In the genomic region with DNA sequence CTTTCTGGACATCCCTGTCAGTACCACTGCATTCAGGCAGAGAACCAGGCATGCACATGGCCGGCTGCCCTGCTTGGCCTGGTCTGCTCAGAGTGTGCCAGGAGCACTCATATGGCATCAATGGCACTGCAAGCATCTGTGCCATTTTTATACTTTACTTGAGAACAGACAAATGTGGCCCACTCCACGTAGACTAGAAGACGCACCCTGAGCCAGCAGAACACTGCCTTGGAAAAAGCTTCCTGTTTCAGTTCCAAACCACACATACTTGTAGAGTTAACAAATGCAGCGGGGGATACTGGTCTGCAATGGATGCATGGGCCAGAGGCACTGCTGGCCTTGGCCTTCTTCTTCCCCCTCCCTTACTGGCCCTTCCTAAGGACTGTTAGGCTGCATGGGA, we compare ENCODE assay signal across 9 mouse cellular contexts.
A peak's percentile ranks its signal among the peaks of the same experiment; 100 is the strongest.
DNase-seq lines count a peak whose midpoint lies in the region; ATAC-seq and TF ChIP-seq lines count a peak whose summit lies in the region.
"Had no signal": no experiment of that assay in that cellular context is flagged by ENCODE, and none has a peak within 500 bp of the region (broad histone marks: within the 10 kb centered on the region; RNA-seq: fewer than 3 reads in every experiment).

No protein-coding gene starts in this region.

- TF ChIP-seq CTCF in lung, adult 2 months (IDR thresholded peaks at IDR 0.05; ENCODE audit: insufficient read depth, low read length), result no peak

- DNase-seq in frontal cortex, postnatal 36 days (ENCODE audit: low spot score in 2 of 2), result no peak
- DNase-seq in lung, adult 2 months, result no peak
- no peak for DNase-seq in thymus, postnatal 14 days

- H3K4me3 ChIP-seq in lung, embryonic 16.5 days (ENCODE audit: low read length), result no peak overlapping the region
- no peak overlapping the region for H3K4me3 ChIP-seq in lung, adult 2 months (replicated peaks; ENCODE audit: extremely low read depth, low read depth, low read length)
- H3K4me3 ChIP-seq in heart, embryonic 15.5 days, result no peak overlapping the region
- H3K4me3 ChIP-seq in stomach, embryonic 16.5 days (replicated peaks; ENCODE audit: low read length), result no peak overlapping the region

- no peaks in the 10 kb centered on the region for H3K9me3 ChIP-seq in lung, embryonic 16.5 days (ENCODE audit: control insufficient read depth, low read length)
- no peaks in the 10 kb centered on the region for H3K9me3 ChIP-seq in heart, embryonic 15.5 days (replicated peaks)
- no peaks in the 10 kb centered on the region for H3K9me3 ChIP-seq in stomach, embryonic 16.5 days (replicated peaks; ENCODE audit: control insufficient read depth, low read length)

- H3K4me2 ChIP-seq in lung, embryonic 16.5 days (ENCODE audit: low read depth, low read length), result no peak overlapping the region
- H3K4me2 ChIP-seq in heart, embryonic 15.5 days, result no peak overlapping the region
- no peak overlapping the region for H3K4me2 ChIP-seq in stomach, embryonic 16.5 days (ENCODE audit: low read depth, low read length)

- ATAC-seq in frontal cortex, adult (ENCODE audit: low TSS enrichment), result peak; percentile 51
- ATAC-seq in lung, embryonic 16.5 days (ENCODE audit: low read depth), result 0 out of 2 replicates have a peak, but pooled peaks have one; percentile 24
- peak; percentile 26; the same call in 1 of the 2 replicates for ATAC-seq in heart, embryonic 15.5 days (replicated peaks; ENCODE audit: insufficient number of reproducible peaks, insufficient read depth, low FRiP score, low read depth)
- ATAC-seq in stomach, embryonic 16.5 days (ENCODE audit: insufficient read depth, low FRiP score), result peak; percentile 28; the same call in 1 of the 2 replicates
- ATAC-seq in CD4-positive, CD25-positive, alpha-beta regulatory T cell, adult 4 months, result no peak
- ATAC-seq: midbrain, embryonic 16.5 days had no signal

- 65% methylated on average over 4 of the region's 4 CpGs for WGBS in lung, embryonic 16.5 days
- WGBS in lung, adult 2 months, result 35% methylated on average over 4 of the region's 4 CpGs
- 66% methylated on average over 4 of the region's 4 CpGs for WGBS in heart, embryonic 15.5 days
- 58% methylated on average over 4 of the region's 4 CpGs for WGBS in stomach, embryonic 16.5 days

- H3K9ac ChIP-seq in lung, embryonic 16.5 days (ENCODE audit: low read length), result no peak overlapping the region
- H3K9ac ChIP-seq in heart, embryonic 15.5 days, result no peak overlapping the region
- H3K9ac ChIP-seq in stomach, embryonic 16.5 days (ENCODE audit: low read length), result no peak overlapping the region

- TF ChIP-seq POLR2A in lung, adult 2 months (IDR thresholded peaks at IDR 0.05; ENCODE audit: borderline replicate concordance, extremely low read depth, low read depth, low read length), result no peak

- H3K27ac ChIP-seq in lung, embryonic 16.5 days (ENCODE audit: low read length), result peak overlapping the region; percentile 39
- H3K27ac ChIP-seq in heart, embryonic 15.5 days, result peak overlapping the region; percentile 57
- peak overlapping the region; percentile 80 for H3K27ac ChIP-seq in stomach, embryonic 16.5 days (ENCODE audit: low read length)

- H3K36me3 ChIP-seq in lung, embryonic 16.5 days (ENCODE audit: control insufficient read depth, insufficient read depth, low read length), result no peaks in the 10 kb centered on the region; the same call in none of the 2 replicates
- H3K36me3 ChIP-seq in heart, embryonic 15.5 days, result peaks cover 10% of the 10 kb centered on the region; the same call in 1 of the 2 replicates
- no peaks in the 10 kb centered on the region for H3K36me3 ChIP-seq in stomach, embryonic 16.5 days (ENCODE audit: control insufficient read depth, insufficient read depth, low read length)

- peaks cover 36% of the 10 kb centered on the region for H3K4me1 ChIP-seq in lung, embryonic 16.5 days (replicated peaks; ENCODE audit: control insufficient read depth, insufficient read depth, low read length)
- peaks cover 17% of the 10 kb centered on the region for H3K4me1 ChIP-seq in lung, adult 2 months (ENCODE audit: control insufficient read depth, insufficient read depth, low read length)
- peaks cover 29% of the 10 kb centered on the region for H3K4me1 ChIP-seq in heart, embryonic 15.5 days (replicated peaks)
- H3K4me1 ChIP-seq in stomach, embryonic 16.5 days (ENCODE audit: control insufficient read depth, insufficient read depth, low read length), result peaks cover 36% of the 10 kb centered on the region

- no peaks in the 10 kb centered on the region for H3K27me3 ChIP-seq in lung, embryonic 16.5 days (ENCODE audit: control insufficient read depth, insufficient read depth, low read depth, low read length)
- no peaks in the 10 kb centered on the region for H3K27me3 ChIP-seq in heart, embryonic 15.5 days
- H3K27me3 ChIP-seq in stomach, embryonic 16.5 days (ENCODE audit: control insufficient read depth, insufficient read depth, low read length), result no peaks in the 10 kb centered on the region
